Mouse (Mus musculus) limb, embryonic 14.5 days (tissue): Measurements from ENCODE around the gene Itgal. TPM values are rescaled to one million over a fixed set of nuclear protein-coding genes. Genes with fewer than 3 reads are reported as not detected.

Experiments
- ATAC-seq: fragments of 200-750 bp; cut with Nextera tagmentation; 2 replicates; pipeline ENCODE4 v1.8.0; 2017; ENCODE audit warnings: low read depth, moderate number of reproducible peaks, moderate TSS enrichment; ENCODE audit not compliant: low FRiP score
- DNase-seq: peaks from one replicate; pipeline ENCODE4 v3.0.0-alpha.2; 2015; ENCODE audit warnings: low spot score
- H3K27ac ChIP-seq: fragments of 300-500 bp; sonication (generic); replicated peaks from 2 replicates; pipeline ENCODE4 v1.5.1; 2014; ENCODE audit warnings: low read depth, mild to moderate bottlenecking, low read length, moderate library complexity, mixed read lengths
- H3K27me3 ChIP-seq: fragments of 300-500 bp; sonication (generic); 2 replicates; pipeline ENCODE4 v1.6.1; 2014; ENCODE audit warnings: low read length, mixed read lengths; ENCODE audit not compliant: control insufficient read depth, insufficient read depth
- H3K36me3 ChIP-seq: fragments of 300-500 bp; sonication (generic); 2 replicates; pipeline ENCODE4 v1.6.1; 2014; ENCODE audit warnings: mild to moderate bottlenecking, low read length, moderate library complexity, mixed read lengths; ENCODE audit not compliant: control insufficient read depth, insufficient read depth
- H3K4me1 ChIP-seq: fragments of 300-500 bp; sonication (generic); 2 replicates; pipeline ENCODE4 v1.6.1; 2014; ENCODE audit warnings: antibody characterized with exemption, low read length, mixed read lengths; ENCODE audit not compliant: control insufficient read depth, insufficient read depth
- H3K4me2 ChIP-seq: fragments of 300-500 bp; sonication (generic); replicated peaks from 2 replicates; pipeline ENCODE4 v1.6.1; 2014; ENCODE audit warnings: low read depth, mild to moderate bottlenecking, low read length, moderate library complexity; ENCODE audit not compliant: severe bottlenecking
- H3K4me3 ChIP-seq: fragments of 300-500 bp; sonication (generic); replicated peaks from 2 replicates; pipeline ENCODE4 v1.5.1; 2014; ENCODE audit warnings: low read length
- H3K9ac ChIP-seq: fragments of 300-500 bp; sonication (generic); 2 replicates; pipeline ENCODE4 v1.6.1; 2014; ENCODE audit warnings: mild to moderate bottlenecking, low read depth, low read length, moderate library complexity; ENCODE audit not compliant: severe bottlenecking
- H3K9me3 ChIP-seq: fragments of 300-500 bp; sonication (generic); 2 replicates; pipeline ENCODE4 v1.6.1; 2016; ENCODE audit warnings: low read length; ENCODE audit not compliant: control insufficient read depth
- POLR2A ChIP-seq: fragments of 200-500 bp; IDR thresholded peaks from 2 replicates; pipeline ENCODE4 v1.8.0; 2012; ENCODE audit warnings: inconsistent platforms, mild to moderate bottlenecking, moderate library complexity, borderline replicate concordance; ENCODE audit not compliant: insufficient read depth, insufficient read length; ENCODE audit errors: extremely low read depth
- WGBS: fragments of 180-500 bp; shearing (Covaris S2); extraction: QIAGEN DNeasy Blood & Tissue Kit; methylation state at CpG from one replicate; pipeline ENCODE4 v1.1.7; 2014; 5-methylcytosine and 5-hydroxymethylcytosine counted together
- polyA plus RNA-seq, 2 experiments: library from polyadenylated mRNA; depleted of rRNA in 1 of 2; stranded (reverse) in 1 of 2; unstranded in 1 of 2; fragments of >200 nt; fragmentation: Nextera tagmentation in 1 of 2; extraction: Ambion mirVana in 1 of 2; gene quantifications; 2 replicates each; pipeline versions ENCODE4 v1.2.1 to v1.2.3; 2012 to 2014

The Itgal gene
- polyA plus RNA-seq, 2 experiments = 1.2 to 1.5 TPM

GRCm38 (mm10) chr7:127378310-127378921 lies 82.4 kb downstream of the Itgal start:
- no peak overlapping the region for H3K4me3 ChIP-seq
- ATAC-seq (no peak), DNase-seq (no peak)
- TF ChIP-seq POLR2A = no peak
- no peak overlapping the region for H3K9ac ChIP-seq
- no peak overlapping the region for H3K27ac ChIP-seq
- H3K4me1 ChIP-seq = 0 out of 2 replicates have a peak, but pooled peaks cover 3% of the 10 kb centered on the region
- H3K36me3 ChIP-seq = no peaks in the 10 kb centered on the region
- no peak overlapping the region for H3K4me2 ChIP-seq
- no peaks in the 10 kb centered on the region for H3K27me3 ChIP-seq
- 73% methylated on average over 6 of the region's 6 CpGs for WGBS
- H3K9me3 ChIP-seq = no peaks in the 10 kb centered on the region

Other genes starting within 250 kb of the Itgal start
- 0.45 TPM in 1 of 2 replicates, not detected in the other for gene Zg16, start 208.9 kb upstream of the Itgal start, polyA plus RNA-seq (2012; rRNA removed)
- not detected in 2 replicates for gene Zg16, start 208.9 kb upstream of the Itgal start, polyA plus RNA-seq (2014; fragmentation: Nextera tagmentation; extraction: Ambion mirVana)
- 5.6 and 7.1 TPM in 2 replicates for gene AI467606, start 204.9 kb upstream of the Itgal start, polyA plus RNA-seq (2012; rRNA removed)
- gene AI467606, start 204.9 kb upstream of the Itgal start, polyA plus RNA-seq (2014; fragmentation: Nextera tagmentation; extraction: Ambion mirVana) = 4.9 and 5.3 TPM in 2 replicates
- gene Qprt, start 174.0 kb upstream of the Itgal start, polyA plus RNA-seq (2012; rRNA removed) = 6.0 and 6.5 TPM in 2 replicates
- gene Qprt, start 174.0 kb upstream of the Itgal start, polyA plus RNA-seq (2014; fragmentation: Nextera tagmentation; extraction: Ambion mirVana) = 3.9 and 4.3 TPM in 2 replicates
- gene Spn, start 158.4 kb upstream of the Itgal start, polyA plus RNA-seq (2012; rRNA removed) = 0.73 and 0.87 TPM in 2 replicates
- gene Spn, start 158.4 kb upstream of the Itgal start, polyA plus RNA-seq (2014; fragmentation: Nextera tagmentation; extraction: Ambion mirVana) = 0.37 and 0.44 TPM in 2 replicates
- gene Cd2bp2, start 100.2 kb upstream of the Itgal start, polyA plus RNA-seq (2012; rRNA removed) = 84.2 and 110 TPM in 2 replicates
- gene Cd2bp2, start 100.2 kb upstream of the Itgal start, polyA plus RNA-seq (2014; fragmentation: Nextera tagmentation; extraction: Ambion mirVana) = 54.2 and 61.0 TPM in 2 replicates
- gene Tbc1d10b, start 87.8 kb upstream of the Itgal start, polyA plus RNA-seq (2012; rRNA removed) = 40.8 and 46.8 TPM in 2 replicates
- gene Tbc1d10b, start 87.8 kb upstream of the Itgal start, polyA plus RNA-seq (2014; fragmentation: Nextera tagmentation; extraction: Ambion mirVana) = 27.1 and 29.3 TPM in 2 replicates
- gene Mylpf, start 87.4 kb upstream of the Itgal start, polyA plus RNA-seq (2012; rRNA removed) = 555 and 1,104 TPM in 2 replicates
- gene Mylpf, start 87.4 kb upstream of the Itgal start, polyA plus RNA-seq (2014; fragmentation: Nextera tagmentation; extraction: Ambion mirVana) = 413 and 609 TPM in 2 replicates
- 22.5 and 24.9 TPM in 2 replicates for gene Zfp553, start 63.2 kb upstream of the Itgal start, polyA plus RNA-seq (2012; rRNA removed)
- gene Zfp553, start 63.2 kb upstream of the Itgal start, polyA plus RNA-seq (2014; fragmentation: Nextera tagmentation; extraction: Ambion mirVana) = 19.4 and 20.1 TPM in 2 replicates
- gene Sept1, start 63.1 kb upstream of the Itgal start, polyA plus RNA-seq (2012; rRNA removed) = 14.9 and 22.2 TPM in 2 replicates
- gene Sept1, start 63.1 kb upstream of the Itgal start, polyA plus RNA-seq (2014; fragmentation: Nextera tagmentation; extraction: Ambion mirVana) = 15.3 and 18.6 TPM in 2 replicates
- 115 and 161 TPM in 2 replicates for gene Zfp771, start 52.0 kb upstream of the Itgal start, polyA plus RNA-seq (2012; rRNA removed)
- gene Zfp771, start 52.0 kb upstream of the Itgal start, polyA plus RNA-seq (2014; fragmentation: Nextera tagmentation; extraction: Ambion mirVana) = 66.2 and 71.2 TPM in 2 replicates
- 100 and 120 TPM in 2 replicates for gene Dctpp1, start 35.6 kb upstream of the Itgal start, polyA plus RNA-seq (2012; rRNA removed)
- gene Dctpp1, start 35.6 kb upstream of the Itgal start, polyA plus RNA-seq (2014; fragmentation: Nextera tagmentation; extraction: Ambion mirVana) = 169 and 177 TPM in 2 replicates
- 22.2 and 24.3 TPM in 2 replicates for gene Sephs2, start 22.2 kb upstream of the Itgal start, polyA plus RNA-seq (2012; rRNA removed)
- 74.7 and 79.3 TPM in 2 replicates for gene Sephs2, start 22.2 kb upstream of the Itgal start, polyA plus RNA-seq (2014; fragmentation: Nextera tagmentation; extraction: Ambion mirVana)
- 38.4 and 51.9 TPM in 2 replicates for gene Zfp768, start 49.3 kb downstream of the Itgal start, polyA plus RNA-seq (2012; rRNA removed)
- gene Zfp768, start 49.3 kb downstream of the Itgal start, polyA plus RNA-seq (2014; fragmentation: Nextera tagmentation; extraction: Ambion mirVana) = 5.5 and 5.9 TPM in 2 replicates
- gene Zfp747, start 79.8 kb downstream of the Itgal start, polyA plus RNA-seq (2012; rRNA removed) = 7.3 and 8.0 TPM in 2 replicates
- 7.0 and 7.2 TPM in 2 replicates for gene Zfp747, start 79.8 kb downstream of the Itgal start, polyA plus RNA-seq (2014; fragmentation: Nextera tagmentation; extraction: Ambion mirVana)
- 3.5 and 3.9 TPM in 2 replicates for gene 9130019O22Rik, start 90.9 kb downstream of the Itgal start, polyA plus RNA-seq (2012; rRNA removed)
- 4.5 and 6.4 TPM in 2 replicates for gene 9130019O22Rik, start 90.9 kb downstream of the Itgal start, polyA plus RNA-seq (2014; fragmentation: Nextera tagmentation; extraction: Ambion mirVana)
- 8.8 and 11.6 TPM in 2 replicates for gene E430018J23Rik, start 97.4 kb downstream of the Itgal start, polyA plus RNA-seq (2012; rRNA removed)
- gene E430018J23Rik, start 97.4 kb downstream of the Itgal start, polyA plus RNA-seq (2014; fragmentation: Nextera tagmentation; extraction: Ambion mirVana) = 7.3 and 10.1 TPM in 2 replicates
- gene Zfp764, start 110.6 kb downstream of the Itgal start, polyA plus RNA-seq (2012; rRNA removed) = 7.8 and 8.8 TPM in 2 replicates
- 8.4 and 9.1 TPM in 2 replicates for gene Zfp764, start 110.6 kb downstream of the Itgal start, polyA plus RNA-seq (2014; fragmentation: Nextera tagmentation; extraction: Ambion mirVana)
- gene Zfp688, start 125.8 kb downstream of the Itgal start, polyA plus RNA-seq (2012; rRNA removed) = 18.6 and 24.8 TPM in 2 replicates
- 24.3 and 25.2 TPM in 2 replicates for gene Zfp688, start 125.8 kb downstream of the Itgal start, polyA plus RNA-seq (2014; fragmentation: Nextera tagmentation; extraction: Ambion mirVana)
- 10.2 and 14.7 TPM in 2 replicates for gene Zfp689, start 152.9 kb downstream of the Itgal start, polyA plus RNA-seq (2012; rRNA removed)
- 7.7 and 10.5 TPM in 2 replicates for gene Zfp689, start 152.9 kb downstream of the Itgal start, polyA plus RNA-seq (2014; fragmentation: Nextera tagmentation; extraction: Ambion mirVana)
- 65.8 and 86.0 TPM in 2 replicates for gene Prr14, start 163.4 kb downstream of the Itgal start, polyA plus RNA-seq (2012; rRNA removed)
- 43.7 and 49.7 TPM in 2 replicates for gene Prr14, start 163.4 kb downstream of the Itgal start, polyA plus RNA-seq (2014; fragmentation: Nextera tagmentation; extraction: Ambion mirVana)
- gene Fbrs, start 182.9 kb downstream of the Itgal start, polyA plus RNA-seq (2012; rRNA removed) = 49.8 and 57.2 TPM in 2 replicates
- 17.3 and 21.1 TPM in 2 replicates for gene Fbrs, start 182.9 kb downstream of the Itgal start, polyA plus RNA-seq (2014; fragmentation: Nextera tagmentation; extraction: Ambion mirVana)
- gene Srcap, start 215.7 kb downstream of the Itgal start, polyA plus RNA-seq (2012; rRNA removed) = 21.4 and 37.2 TPM in 2 replicates
- gene Srcap, start 215.7 kb downstream of the Itgal start, polyA plus RNA-seq (2014; fragmentation: Nextera tagmentation; extraction: Ambion mirVana) = 44.1 and 54.8 TPM in 2 replicates
- 17.4 and 19.6 TPM in 2 replicates for gene Gm42715, start 223.3 kb downstream of the Itgal start, polyA plus RNA-seq (2012; rRNA removed)
- 15.0 and 17.0 TPM in 2 replicates for gene Gm42715, start 223.3 kb downstream of the Itgal start, polyA plus RNA-seq (2014; fragmentation: Nextera tagmentation; extraction: Ambion mirVana)